ENCODE assay signal across 13 mouse cellular contexts in genomic region chr2:84707523-84707922, GRCm38 (mm10). TPM values are rescaled to one million over a fixed set of nuclear protein-coding genes. Genes with fewer than 3 reads are reported as not detected.
"Had no signal": no experiment of that assay in that cellular context is flagged by ENCODE, and none has a peak within 500 bp of the region (broad histone marks: within the 10 kb centered on the region; RNA-seq: fewer than 3 reads in every experiment).

No protein-coding gene starts in this region.

- H3K27me3 ChIP-seq: kidney, embryonic 15.5 days; liver, embryonic 12.5 days; lung, embryonic 15.5 days; megakaryocyte, embryonic 14.5 days; midbrain, embryonic 12.5 days had no signal

- DNase-seq: kidney, postnatal 25 days; lung, postnatal 14 days; right cerebral cortex, postnatal 4 days; spleen, adult 18-20 months; thymus, adult 18-20 months; thymus, postnatal 14 days had no signal

- H3K9me3 ChIP-seq: kidney, embryonic 15.5 days; liver, embryonic 12.5 days; lung, embryonic 15.5 days; megakaryocyte, embryonic 14.5 days; midbrain, embryonic 12.5 days had no signal

- H3K27ac ChIP-seq: liver, embryonic 12.5 days; lung, embryonic 15.5 days; macrophage; midbrain, embryonic 12.5 days had no signal

- H3K9ac ChIP-seq: kidney, embryonic 15.5 days; liver, embryonic 12.5 days; lung, embryonic 15.5 days; midbrain, embryonic 12.5 days had no signal

- H3K4me3 ChIP-seq: kidney, embryonic 15.5 days; liver, embryonic 12.5 days; lung, embryonic 15.5 days; megakaryocyte, embryonic 14.5 days; midbrain, embryonic 12.5 days had no signal

- ATAC-seq: liver, embryonic 12.5 days; midbrain, embryonic 16.5 days had no signal

- H3K4me2 ChIP-seq: kidney, embryonic 15.5 days; liver, embryonic 12.5 days; lung, embryonic 15.5 days; midbrain, embryonic 12.5 days had no signal

RNA-seq across cellular contexts. Expression of gene Ypel4, which starts 26.3 kb away (rescaled TPM):
- polyA plus RNA-seq: macrophage had no signal
